8 mouse cellular contexts compared by ENCODE assay signal in genomic region chr2:30600291-30600690, GRCm38 (mm10). TPM values are rescaled to one million over a fixed set of nuclear protein-coding genes. Genes with fewer than 3 reads are reported as not detected.
DNase-seq lines count a peak whose midpoint lies in the region; ATAC-seq and TF ChIP-seq lines count a peak whose summit lies in the region.

No protein-coding gene starts in this region.

- no peak for TF ChIP-seq POLR2A in liver, adult 2 months (IDR thresholded peaks at IDR 0.05; ENCODE audit: extremely low read depth, insufficient read depth, low read length)
- no peak for TF ChIP-seq POLR2A in small intestine, adult 2 months (IDR thresholded peaks at IDR 0.05; ENCODE audit: low read depth, low read length)

- H3K4me3 ChIP-seq in neural tube, embryonic 11.5 days (ENCODE audit: low read depth, low read length) = no peak overlapping the region
- no peak overlapping the region for H3K4me3 ChIP-seq in forebrain, embryonic 12.5 days (replicated peaks)
- no peak overlapping the region for H3K4me3 ChIP-seq in hindbrain, embryonic 15.5 days
- H3K4me3 ChIP-seq in liver, adult 2 months (ENCODE audit: insufficient read depth, low read depth, low read length) = no peak overlapping the region
- H3K4me3 ChIP-seq in small intestine, adult 2 months (ENCODE audit: low read depth, low read length) = peak overlapping the region; percentile 21

- no peaks in the 10 kb centered on the region for H3K9me3 ChIP-seq in neural tube, embryonic 11.5 days (ENCODE audit: control insufficient read depth, low read length)
- no peaks in the 10 kb centered on the region for H3K9me3 ChIP-seq in forebrain, embryonic 12.5 days
- H3K9me3 ChIP-seq in hindbrain, embryonic 15.5 days = no peaks in the 10 kb centered on the region

- H3K36me3 ChIP-seq in neural tube, embryonic 11.5 days (ENCODE audit: control insufficient read depth, insufficient read depth, low read length) = no peaks in the 10 kb centered on the region
- no peaks in the 10 kb centered on the region for H3K36me3 ChIP-seq in forebrain, embryonic 12.5 days (replicated peaks)
- no peaks in the 10 kb centered on the region for H3K36me3 ChIP-seq in hindbrain, embryonic 15.5 days
- no peaks in the 10 kb centered on the region for H3K36me3 ChIP-seq in liver, adult 2 months (ENCODE audit: control insufficient read depth, insufficient read depth, low read length)
- H3K36me3 ChIP-seq in small intestine, adult 2 months (ENCODE audit: control insufficient read depth, insufficient read depth, low read length) = no peaks in the 10 kb centered on the region

- peak overlapping the region; percentile 7; the same call in 1 of the 2 replicates for H3K4me2 ChIP-seq in neural tube, embryonic 11.5 days (ENCODE audit: low read depth)
- peak overlapping the region; percentile 10; the same call in 1 of the 2 replicates for H3K4me2 ChIP-seq in forebrain, embryonic 12.5 days
- H3K4me2 ChIP-seq in hindbrain, embryonic 15.5 days = peak overlapping the region; percentile 11

- ATAC-seq in neural tube, embryonic 11.5 days (ENCODE audit: insufficient read depth, low FRiP score, low TSS enrichment) = no peak
- no peak for ATAC-seq in forebrain, embryonic 12.5 days (ENCODE audit: low FRiP score)
- ATAC-seq in hindbrain, embryonic 15.5 days (ENCODE audit: low FRiP score, low read depth) = no peak

- peak overlapping the region; percentile 32 for H3K9ac ChIP-seq in neural tube, embryonic 11.5 days (ENCODE audit: low read length)
- no peak overlapping the region; the same call in 1 of the 2 replicates for H3K9ac ChIP-seq in forebrain, embryonic 12.5 days
- H3K9ac ChIP-seq in hindbrain, embryonic 15.5 days = no peak overlapping the region
- H3K9ac ChIP-seq in liver, adult 2 months (ENCODE audit: low read depth, low read length) = peak overlapping the region; percentile 43

- WGBS in neural tube, embryonic 11.5 days = 14% methylated on average over 9 of the region's 9 CpGs
- 16% methylated on average over 9 of the region's 9 CpGs for WGBS in forebrain, embryonic 12.5 days
- 20% methylated on average over 9 of the region's 9 CpGs for WGBS in hindbrain, embryonic 15.5 days
- WGBS in liver, adult 2 months = 5% methylated on average over 9 of the region's 9 CpGs
- 3% methylated on average over 9 of the region's 9 CpGs for WGBS in small intestine, adult 2 months

- TF ChIP-seq CTCF in liver, adult 2 months (IDR thresholded peaks at IDR 0.05; ENCODE audit: low read depth, low read length) = no peak
- TF ChIP-seq CTCF in small intestine, adult 2 months (IDR thresholded peaks at IDR 0.05; ENCODE audit: extremely low read depth, insufficient read length, insufficient replicate concordance, low read depth, low read length) = no peak

- no peak for DNase-seq in neural tube, embryonic 11.5 days (ENCODE audit: low spot score)
- no peak for DNase-seq in neural tube, embryonic 10.5 days (ENCODE audit: extremely low spot score, low spot score)
- DNase-seq in liver, adult 2 months (ENCODE audit: extremely low read depth, low read depth, low spot score) = peak; percentile 21
- no peak for DNase-seq in cerebellum, adult 11-12 months
- DNase-seq in layer of hippocampus, postnatal 14 days (ENCODE audit: low spot score in 2 of 2) = no peak

- 0 out of 2 replicates have a peak, but pooled peaks cover 2% of the 10 kb centered on the region for H3K27me3 ChIP-seq in neural tube, embryonic 11.5 days (ENCODE audit: control insufficient read depth, insufficient read depth, low read length)
- H3K27me3 ChIP-seq in forebrain, embryonic 12.5 days = 0 out of 2 replicates have a peak, but pooled peaks cover 2% of the 10 kb centered on the region
- no peaks in the 10 kb centered on the region for H3K27me3 ChIP-seq in hindbrain, embryonic 15.5 days
- H3K27me3 ChIP-seq in liver, adult 2 months (ENCODE audit: control insufficient read depth, insufficient read depth, low read length) = no peaks in the 10 kb centered on the region
- 0 out of 2 replicates have a peak, but pooled peaks cover 3% of the 10 kb centered on the region for H3K27me3 ChIP-seq in small intestine, adult 2 months (ENCODE audit: control insufficient read depth, insufficient read depth, low read length)

- H3K4me1 ChIP-seq in neural tube, embryonic 11.5 days (ENCODE audit: control insufficient read depth, insufficient read depth, low read length) = peaks cover 27% of the 10 kb centered on the region
- peaks cover 48% of the 10 kb centered on the region for H3K4me1 ChIP-seq in forebrain, embryonic 12.5 days
- H3K4me1 ChIP-seq in hindbrain, embryonic 15.5 days (replicated peaks) = peaks cover 55% of the 10 kb centered on the region
- H3K4me1 ChIP-seq in liver, adult 2 months (ENCODE audit: control insufficient read depth, insufficient read depth, low read length) = peaks cover 8% of the 10 kb centered on the region; the same call in 1 of the 2 replicates
- H3K4me1 ChIP-seq in small intestine, adult 2 months (ENCODE audit: control insufficient read depth, insufficient read depth, insufficient read length, low read length) = peaks cover 5% of the 10 kb centered on the region

- H3K79me2 ChIP-seq in liver, adult 2 months (ENCODE audit: control insufficient read depth, insufficient read depth, low read length) = no peaks in the 10 kb centered on the region

- peak overlapping the region; percentile 67; the same call in 1 of the 2 replicates for H3K27ac ChIP-seq in neural tube, embryonic 11.5 days (ENCODE audit: low read depth, low read length)
- H3K27ac ChIP-seq in forebrain, embryonic 12.5 days = no peak overlapping the region
- H3K27ac ChIP-seq in hindbrain, embryonic 15.5 days (replicated peaks) = peak overlapping the region; percentile 62; the same call in 1 of the 2 replicates
- no peak overlapping the region for H3K27ac ChIP-seq in liver, adult 2 months (replicated peaks; ENCODE audit: insufficient read depth, low read depth, low read length)
- H3K27ac ChIP-seq in small intestine, adult 2 months (ENCODE audit: insufficient read depth, low read depth, low read length) = peak overlapping the region; percentile 40

RNA-seq across cellular contexts. Expression of gene Cstad, which starts 5.5 kb away (rescaled TPM):
- polyA plus RNA-seq in neural tube, embryonic 11.5 days (2014; fragmentation: Nextera tagmentation; extraction: Ambion mirVana) = 0.48 TPM in 1 of 2 replicates, not detected in the other
- polyA plus RNA-seq in forebrain, embryonic 12.5 days (2016; fragmentation: Nextera tagmentation; extraction: Ambion mirVana) = 0.47 and 0.67 TPM in 2 replicates
- polyA plus RNA-seq in hindbrain, embryonic 15.5 days (2015; fragmentation: Nextera tagmentation; extraction: Ambion mirVana) = 0.51 and 0.94 TPM in 2 replicates
- 0.46 TPM in 1 of 2 replicates, not detected in the other for total RNA-seq in liver, adult 2 months (2014; rRNA removed)
- polyA plus RNA-seq in liver, adult 2 months (2012; rRNA removed) = not detected in 2 replicates
- polyA plus RNA-seq in small intestine, adult 2 months (2012; rRNA removed) = not detected in 2 replicates
- 1 to 10 TPM; 7.5 to 9.3 TPM for total RNA-seq in layer of hippocampus, postnatal 14 days (2021)

Comparison
In these comparisons a context has a peak if more than half of its experiments do, and no peak if none do; other contexts are left out.
1. H3K27ac ChIP-seq: peak in neural tube, embryonic 11.5 days (single experiment), hindbrain, embryonic 15.5 days (single experiment) and small intestine, adult 2 months (single experiment); none in forebrain, embryonic 12.5 days (single experiment) and liver, adult 2 months (single experiment).
2. H3K9ac ChIP-seq: peak in neural tube, embryonic 11.5 days (single experiment) and liver, adult 2 months (single experiment); none in forebrain, embryonic 12.5 days (single experiment) and hindbrain, embryonic 15.5 days (single experiment).
3. Peak in every context shown above with its lines, with median percentiles within 50 percentile points of each other: H3K4me2 ChIP-seq.